Mouse (Mus musculus) v-Abl transformed pro-B cells (cell line): Measurements from ENCODE around the gene Bfsp1.

Source experiments
- in situ Hi-C, 2 experiments: fragments of 400-800 bp; cut with MboI; formaldehyde crosslinking; loops; one replicate each; pipeline ENCODE4 v1.15.1; 2025; ENCODE audit not compliant: unreplicated experiment in 2 of 2

The Bfsp1 gene

GRCm38 (mm10) chr2:143862484-143863231, at the start of gene Bfsp1:
Bfsp1 (minus strand) TSS chr2:143863173.
- in situ Hi-C loops: loop anchor here in 1 of 2 experiments (10.0 kb wide), 2 partner anchors 352 to 422 kb away; no protein-coding TSS in a partner anchor

- in situ Hi-C loops: loop anchor here in 1 of 2 experiments (5.0 kb wide), 1 partner anchor 75 kb away; no protein-coding TSS in a partner anchor
Observed at GRCm38 (mm10) chr2:143912199-143912598, 49.2 kb upstream of the Bfsp1 start.

GRCm38 (mm10) chr2:143909230-143909629, 46.3 kb upstream of the Bfsp1 start:
- in situ Hi-C loops: no loop called here

- in situ Hi-C loops: no loop called here
Observed at GRCm38 (mm10) chr2:143904896-143905295, 41.9 kb upstream of the Bfsp1 start.

- in situ Hi-C loops: no loop called here
Observed at GRCm38 (mm10) chr2:143903376-143904045, 40.5 kb upstream of the Bfsp1 start.

GRCm38 (mm10) chr2:143900821-143901351, 37.9 kb upstream of the Bfsp1 start:
- in situ Hi-C loops: no loop called here

GRCm38 (mm10) chr2:143899470-143900220, 36.7 kb upstream of the Bfsp1 start:
- in situ Hi-C loops: no loop called here

GRCm38 (mm10) chr2:143891302-143892048, 28.5 kb upstream of the Bfsp1 start:
- in situ Hi-C loops: no loop called here

GRCm38 (mm10) chr2:143889860-143890433, 27.0 kb upstream of the Bfsp1 start:
- in situ Hi-C loops: no loop called here

GRCm38 (mm10) chr2:143889131-143889859, 26.3 kb upstream of the Bfsp1 start:
- in situ Hi-C loops: no loop called here

- in situ Hi-C loops: no loop called here
Observed at GRCm38 (mm10) chr2:143882606-143883288, 19.8 kb upstream of the Bfsp1 start.

- in situ Hi-C loops: no loop called here
Observed at GRCm38 (mm10) chr2:143882002-143882401, 19.0 kb upstream of the Bfsp1 start.

- in situ Hi-C loops: no loop called here
Observed at GRCm38 (mm10) chr2:143879311-143879710, 16.3 kb upstream of the Bfsp1 start.

- in situ Hi-C loops: no loop called here
Observed at GRCm38 (mm10) chr2:143876929-143877632, 14.1 kb upstream of the Bfsp1 start.

- in situ Hi-C loops: no loop called here
Observed at GRCm38 (mm10) chr2:143876026-143876425, 13.1 kb upstream of the Bfsp1 start.

- in situ Hi-C loops: no loop called here
Observed at GRCm38 (mm10) chr2:143870936-143871688, 8.1 kb upstream of the Bfsp1 start.

GRCm38 (mm10) chr2:143867326-143867725, 4.4 kb upstream of the Bfsp1 start:
- in situ Hi-C loops: loop anchor here in 1 of 2 experiments (10.0 kb wide), 2 partner anchors 347 to 417 kb away; no protein-coding TSS in a partner anchor
